Mouse (Mus musculus) left cerebral cortex, adult 9 months (tissue): Measurements from ENCODE around the gene Fam13c.

ENCODE experiments used
- DNase-seq, 2 experiments: peaks; one replicate each; pipeline ENCODE4 v3.0.0; 2022; ENCODE audit warnings: low spot score in 2 of 2

Fam13c gene

GRCm38 (mm10) chr10:70599126-70599924 lies 159.0 kb downstream of the Fam13c start:
- peak; percentile 89 to 90 for DNase-seq

- no peak for DNase-seq
Observed at GRCm38 (mm10) chr10:70599925-70600305, 159.6 kb downstream of the Fam13c start.
